Mouse (Mus musculus) E14TG2a.4 (cell line): ENCODE results near the gene Dclk2.

Experiments used
- CTCF ChIP-seq: conservative IDR thresholded peaks from 2 replicates; pipeline ENCODE4 v1.5.1; 2014; ENCODE audit warnings: low read length
- NANOG ChIP-seq: IDR thresholded peaks from 2 replicates; pipeline ENCODE4 v1.6.1; 2014; ENCODE audit warnings: borderline replicate concordance, low read length, mixed read lengths

DNA sequence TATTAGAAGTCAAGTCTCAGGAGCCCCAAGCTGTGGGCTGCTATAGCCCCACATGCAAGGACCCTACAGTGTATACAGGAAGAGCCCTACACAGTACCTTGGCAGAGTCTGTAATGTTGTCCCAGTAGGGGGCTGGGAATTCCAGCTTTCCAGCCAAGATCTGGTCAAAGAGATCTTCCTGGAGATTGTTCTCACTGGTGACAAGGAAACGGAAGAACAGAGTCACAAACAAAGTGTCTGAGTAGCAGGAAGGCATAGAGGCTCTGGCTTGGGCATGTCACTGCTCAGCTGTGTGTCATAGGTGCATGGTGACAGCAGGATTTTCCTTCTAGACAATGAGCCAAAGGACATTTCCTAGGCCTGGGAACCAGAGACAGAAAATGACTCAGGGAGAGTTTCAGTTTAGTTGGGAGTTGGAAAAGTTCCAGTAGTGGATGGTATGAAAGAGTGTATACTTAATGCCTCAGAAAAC is 126.9 kb downstream of the Dclk2 start:
- TF ChIP-seq CTCF (no peak), NANOG (no peak)
